Mouse (Mus musculus) E14TG2a.4 (cell line): ENCODE data around the gene 4930519G04Rik.

Experiments used
- CTCF ChIP-seq: conservative IDR thresholded peaks from 2 replicates; pipeline ENCODE4 v1.5.1; 2014; ENCODE audit warnings: low read length
- NANOG ChIP-seq: IDR thresholded peaks from 2 replicates; pipeline ENCODE4 v1.6.1; 2014; ENCODE audit warnings: borderline replicate concordance, low read length, mixed read lengths
- POU5F1 ChIP-seq: IDR thresholded peaks from 2 replicates; pipeline ENCODE4 v1.6.1; 2014; ENCODE audit warnings: low read length, borderline replicate concordance

GRCm38 (mm10) chr5:114805436-114806350, 47.8 kb upstream of the 4930519G04Rik start:
- TF ChIP-seq POU5F1, result no peak
- TF ChIP-seq CTCF, result no peak
- no peak for TF ChIP-seq NANOG
